Comparison of ENCODE assay signal across 12 mouse cellular contexts in the genomic region with DNA sequence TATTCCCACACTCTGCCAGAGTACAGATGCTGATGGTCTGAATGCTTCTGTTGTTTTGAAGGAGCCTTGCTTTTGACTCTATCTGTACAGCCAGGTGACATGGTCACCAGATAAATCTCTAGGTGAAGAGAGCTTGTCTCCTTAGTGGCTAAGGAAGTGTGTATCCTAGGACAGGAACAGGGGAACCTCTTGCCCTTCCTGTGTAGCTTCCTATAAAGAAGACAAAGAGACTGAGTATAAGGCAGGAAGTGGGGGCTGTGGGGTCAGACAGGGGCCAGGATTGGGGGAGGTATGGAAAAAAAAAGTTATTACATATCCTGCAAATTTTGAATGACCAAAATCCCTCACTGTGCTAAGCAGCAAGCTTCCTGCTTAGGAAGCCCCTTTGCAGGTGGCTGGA. TPM values are rescaled to one million over a fixed set of nuclear protein-coding genes. Genes with fewer than 3 reads are reported as not detected.
A peak's percentile ranks its signal among the peaks of the same experiment; 100 is the strongest.
DNase-seq lines count a peak whose midpoint lies in the region; ATAC-seq and TF ChIP-seq lines count a peak whose summit lies in the region.
"Had no signal": no experiment of that assay in that cellular context is flagged by ENCODE, and none has a peak within 500 bp of the region (broad histone marks: within the 10 kb centered on the region; RNA-seq: fewer than 3 reads in every experiment).

No protein-coding gene starts in this region.

- H3K27ac ChIP-seq in heart, embryonic 14.5 days (replicated peaks in 1 of 2; ENCODE audit: control insufficient read depth in 1 of 2, insufficient read depth in 1 of 2, low read depth in 2 of 2, low read length in 2 of 2) = peak overlapping the region; percentile 39 to 62; a peak in 2 of 4 replicates
- no peak overlapping the region for H3K27ac ChIP-seq in kidney, postnatal 0 days
- H3K27ac ChIP-seq: macrophage had no signal

- no peak overlapping the region for H3K4me3 ChIP-seq in heart, embryonic 14.5 days (ENCODE audit: control insufficient read depth in 1 of 2, insufficient read depth in 1 of 2, low read depth in 1 of 2, low read length in 2 of 2)
- no peak overlapping the region for H3K4me3 ChIP-seq in kidney, postnatal 0 days (replicated peaks; ENCODE audit: low read depth, low read length)

- H3K4me2 ChIP-seq in heart, embryonic 14.5 days (ENCODE audit: low read length) = no peak overlapping the region
- no peak overlapping the region for H3K4me2 ChIP-seq in kidney, postnatal 0 days (ENCODE audit: low read length)

- no peaks in the 10 kb centered on the region for H3K9me3 ChIP-seq in heart, embryonic 14.5 days (ENCODE audit: control insufficient read depth, low read length)
- no peaks in the 10 kb centered on the region for H3K9me3 ChIP-seq in kidney, postnatal 0 days (replicated peaks; ENCODE audit: low read length)

- H3K4me1 ChIP-seq in heart, embryonic 14.5 days (ENCODE audit: control insufficient read depth in 2 of 2, insufficient read depth in 2 of 2, low read length in 2 of 2) = peaks cover 0 to 3% of the 10 kb centered on the region in 2 experiments; a peak in 3 of 4 replicates
- no peaks in the 10 kb centered on the region; the same call in 1 of the 2 replicates for H3K4me1 ChIP-seq in kidney, postnatal 0 days (replicated peaks; ENCODE audit: insufficient read depth, low read length)

- no peak overlapping the region for H3K9ac ChIP-seq in heart, embryonic 14.5 days (ENCODE audit: low read length)
- no peak overlapping the region for H3K9ac ChIP-seq in kidney, postnatal 0 days (ENCODE audit: low read depth, low read length)

- peak; percentile 28 to 69 for DNase-seq in adrenal gland, adult (ENCODE audit: inconsistent age in 2 of 2, low spot score in 1 of 2)
- no peak for DNase-seq in adrenal gland, adult 18-20 months (ENCODE audit: low spot score in 2 of 2)
- DNase-seq in 416B (ENCODE audit: low read depth) = peak; percentile 23
- peak; percentile 51 for DNase-seq in kidney, postnatal 0 days (ENCODE audit: low spot score)
- DNase-seq in left cerebral cortex, adult 9 months (ENCODE audit: low spot score in 2 of 2) = no peak
- DNase-seq in natural killer cell, adult 2 months (ENCODE audit: low spot score in 2 of 2) = no peak
- DNase-seq: cerebellum, postnatal 10 days; retina, postnatal 1 day; thymus, postnatal 36 days had no signal

- H3K36me3 ChIP-seq in heart, embryonic 14.5 days (ENCODE audit: control insufficient read depth, insufficient read depth, low read length) = no peaks in the 10 kb centered on the region
- no peaks in the 10 kb centered on the region for H3K36me3 ChIP-seq in kidney, postnatal 0 days (ENCODE audit: insufficient read depth, low read length)

- no peak for TF ChIP-seq CTCF in kidney, postnatal 0 days (IDR thresholded peaks at IDR 0.05; ENCODE audit: low read depth)

- no peaks in the 10 kb centered on the region for H3K27me3 ChIP-seq in heart, embryonic 14.5 days (ENCODE audit: control insufficient read depth, insufficient read depth, low read length)
- H3K27me3 ChIP-seq in kidney, postnatal 0 days (ENCODE audit: insufficient read depth, low read length) = no peaks in the 10 kb centered on the region

- ATAC-seq in heart, embryonic 14.5 days (ENCODE audit: insufficient number of reproducible peaks, insufficient read depth, low FRiP score, low read depth) = no peak
- peak; percentile 43 for ATAC-seq in kidney, postnatal 0 days (replicated peaks; ENCODE audit: low FRiP score, low read depth)
- no peak for ATAC-seq in inflammation-experienced regulatory T-cells, adult 6 months

RNA-seq across cellular contexts. Expression of a gene that starts 13.4 kb away (rescaled TPM):
- total RNA-seq in adrenal gland, adult 18-20 months (2021) = 100 to 1,000 TPM in 1 of 2 experiments, 10 to 100 TPM in 1; 93.2 to 108 TPM
- polyA plus RNA-seq in heart, embryonic 14.5 days (2014; fragmentation: Nextera tagmentation; extraction: Ambion mirVana) = 62.7 and 69.5 TPM in 2 replicates
- 146 and 153 TPM in 2 replicates for polyA plus RNA-seq in kidney, postnatal 0 days (2015; fragmentation: Nextera tagmentation; extraction: Ambion mirVana)
- polyA plus RNA-seq in inflammation-experienced regulatory T-cells, adult 6 months (2017; shearing (Covaris generic)) = 100 to 1,000 TPM; 191 to 238 (median 213) TPM

Comparison
In these comparisons a context has a peak if more than half of its experiments do, and no peak if none do; other contexts are left out.
1. DNase-seq: peak in adrenal gland, adult (2 of 2), 416B (single experiment) and kidney, postnatal 0 days (single experiment); none in adrenal gland, adult 18-20 months (0 of 2), left cerebral cortex, adult 9 months (0 of 2) and natural killer cell, adult 2 months (0 of 2).